Mouse (Mus musculus) kidney, embryonic 15.5 days (tissue): ENCODE results near the gene Tiam2. TPM values are rescaled to one million over a fixed set of nuclear protein-coding genes. Genes with fewer than 3 reads are reported as not detected.

Experiments used
- ATAC-seq: fragments of 200-750 bp; cut with Nextera tagmentation; replicated peaks from 2 replicates; pipeline ENCODE4 v1.8.0; 2017; ENCODE audit warnings: moderate TSS enrichment; ENCODE audit not compliant: low FRiP score
- H3K27ac ChIP-seq: fragments of 300-500 bp; sonication (generic); 2 replicates; pipeline ENCODE4 v1.5.1; 2015; ENCODE audit warnings: mild to moderate bottlenecking, inconsistent platforms
- H3K27me3 ChIP-seq: fragments of 300-500 bp; sonication (generic); 2 replicates; pipeline ENCODE4 v1.6.1; 2015; ENCODE audit warnings: inconsistent platforms
- H3K36me3 ChIP-seq: fragments of 300-500 bp; sonication (generic); 2 replicates; pipeline ENCODE4 v1.6.1; 2015; ENCODE audit warnings: inconsistent platforms
- H3K4me1 ChIP-seq: fragments of 300-500 bp; sonication (generic); 2 replicates; pipeline ENCODE4 v1.6.1; 2015; ENCODE audit warnings: inconsistent platforms
- H3K4me2 ChIP-seq: fragments of 300-500 bp; sonication (generic); 2 replicates; pipeline ENCODE4 v1.6.1; 2015; ENCODE audit warnings: moderate library complexity, mild to moderate bottlenecking, inconsistent platforms
- H3K4me3 ChIP-seq: fragments of 300-500 bp; sonication (generic); replicated peaks from 2 replicates; pipeline ENCODE4 v1.5.1; 2015; ENCODE audit warnings: mild to moderate bottlenecking, inconsistent platforms
- H3K9ac ChIP-seq: fragments of 300-500 bp; sonication (generic); 2 replicates; pipeline ENCODE4 v1.6.1; 2015; ENCODE audit warnings: mild to moderate bottlenecking, inconsistent platforms
- H3K9me3 ChIP-seq: fragments of 300-500 bp; sonication (generic); replicated peaks from 2 replicates; pipeline ENCODE4 v1.6.1; 2016; ENCODE audit warnings: inconsistent platforms
- WGBS: fragments of 180-500 bp; shearing (Covaris S2); methylation state at CpG from one replicate; pipeline ENCODE4 v1.1.7; 2015; ENCODE audit warnings: mixed read lengths; 5-methylcytosine and 5-hydroxymethylcytosine counted together
- polyA plus RNA-seq: library from polyadenylated mRNA; unstranded; fragments of >200 nt; fragmentation: Nextera tagmentation; extraction: Ambion mirVana; gene quantifications from 2 replicates; pipeline ENCODE4 v1.2.1, GENCODE M21; 2015

Gene Tiam2
- polyA plus RNA-seq, 1 experiment from 2014 or later = 4.5 TPM

- no peak overlapping the region for H3K4me3 ChIP-seq
- no peaks in the 10 kb centered on the region for H3K36me3 ChIP-seq
- no peak overlapping the region for H3K9ac ChIP-seq
- no peak overlapping the region for H3K4me2 ChIP-seq
- no peaks in the 10 kb centered on the region for H3K27me3 ChIP-seq
- peaks cover 7% of the 10 kb centered on the region; the same call in 1 of the 2 replicates for H3K4me1 ChIP-seq
- no peak overlapping the region for H3K27ac ChIP-seq
- 72% methylated on average over 2 of the region's 2 CpGs for WGBS
- H3K9me3 ChIP-seq = no peaks in the 10 kb centered on the region
- ATAC-seq = no peak
These were observed 131.7 kb downstream of the Tiam2 start for GRCm38 (mm10) chr17:3457914-3458681.

- Histone ChIP-seq H3K4me2 (no peak overlapping the region), H3K9me3 (no peaks in the 10 kb centered on the region), H3K4me1 (no peaks in the 10 kb centered on the region), H3K36me3 (no peaks in the 10 kb centered on the region), H3K27me3 (no peaks in the 10 kb centered on the region), H3K9ac (no peak overlapping the region), H3K4me3 (no peak overlapping the region), H3K27ac (no peak overlapping the region)
- no peak for ATAC-seq
- WGBS = 74% methylated on average over 4 of the region's 4 CpGs
These were observed 139.5 kb downstream of the Tiam2 start for GRCm38 (mm10) chr17:3465861-3466260.

GRCm38 (mm10) chr17:3466681-3467080 lies 140.3 kb downstream of the Tiam2 start:
- Histone ChIP-seq H3K27ac (no peak overlapping the region), H3K9ac (no peak overlapping the region), H3K4me1 (no peaks in the 10 kb centered on the region), H3K4me3 (no peak overlapping the region), H3K36me3 (no peaks in the 10 kb centered on the region), H3K9me3 (no peaks in the 10 kb centered on the region), H3K4me2 (no peak overlapping the region), H3K27me3 (no peaks in the 10 kb centered on the region)
- WGBS = 86% methylated on average over 3 of the region's 3 CpGs
- ATAC-seq = no peak

GRCm38 (mm10) chr17:3467636-3468324 lies 141.4 kb downstream of the Tiam2 start:
- H3K27me3 ChIP-seq = no peaks in the 10 kb centered on the region

GRCm38 (mm10) chr17:3472018-3472417 lies 145.6 kb downstream of the Tiam2 start:
- no peaks in the 10 kb centered on the region for H3K36me3 ChIP-seq
- WGBS = 89% methylated on average over 6 of the region's 6 CpGs
- no peak for ATAC-seq
- no peak overlapping the region for H3K4me2 ChIP-seq
- H3K9me3 ChIP-seq = no peaks in the 10 kb centered on the region
- H3K9ac ChIP-seq = no peak overlapping the region
- H3K27ac ChIP-seq = no peak overlapping the region
- no peaks in the 10 kb centered on the region for H3K27me3 ChIP-seq
- no peaks in the 10 kb centered on the region for H3K4me1 ChIP-seq
- H3K4me3 ChIP-seq = no peak overlapping the region

More at GRCm38 (mm10) chr17:3467636-3468324, 141.4 kb downstream of the Tiam2 start:
- no peak overlapping the region for H3K4me2 ChIP-seq
- H3K9ac ChIP-seq = no peak overlapping the region
- ATAC-seq = no peak
- H3K4me1 ChIP-seq = no peaks in the 10 kb centered on the region
- WGBS = 79% methylated on average over 8 of the region's 8 CpGs
- no peaks in the 10 kb centered on the region for H3K9me3 ChIP-seq
- no peak overlapping the region for H3K4me3 ChIP-seq
- no peaks in the 10 kb centered on the region for H3K36me3 ChIP-seq
- no peak overlapping the region for H3K27ac ChIP-seq

- no peak overlapping the region for H3K4me3 ChIP-seq
- 83% methylated on average over 2 of the region's 2 CpGs for WGBS
- H3K4me1 ChIP-seq = 0 out of 2 replicates have a peak, but pooled peaks cover 2% of the 10 kb centered on the region
These were observed 150.2 kb downstream of the Tiam2 start for GRCm38 (mm10) chr17:3476546-3476945.

GRCm38 (mm10) chr17:3481576-3482575 lies 155.5 kb downstream of the Tiam2 start:
- Histone ChIP-seq H3K9me3 (no peaks in the 10 kb centered on the region), H3K9ac (no peak overlapping the region), H3K27me3 (no peaks in the 10 kb centered on the region), H3K4me3 (no peak overlapping the region), H3K36me3 (no peaks in the 10 kb centered on the region), H3K4me2 (no peak overlapping the region), H3K27ac (no peak overlapping the region), H3K4me1 (0 out of 2 replicates have a peak, but pooled peaks cover 3% of the 10 kb centered on the region)
- no peak; the same call in 1 of the 2 replicates for ATAC-seq
- 60% methylated on average over 7 of the region's 7 CpGs for WGBS

More at GRCm38 (mm10) chr17:3476546-3476945, 150.2 kb downstream of the Tiam2 start:
- Histone ChIP-seq H3K9ac (no peak overlapping the region), H3K36me3 (no peaks in the 10 kb centered on the region), H3K4me2 (no peak overlapping the region), H3K27me3 (no peaks in the 10 kb centered on the region), H3K9me3 (no peaks in the 10 kb centered on the region), H3K27ac (no peak overlapping the region)
- no peak for ATAC-seq

GRCm38 (mm10) chr17:3483091-3483490 lies 156.7 kb downstream of the Tiam2 start:
- Histone ChIP-seq H3K4me1 (0 out of 2 replicates have a peak, but pooled peaks cover 3% of the 10 kb centered on the region), H3K9ac (no peak overlapping the region), H3K27ac (no peak overlapping the region), H3K36me3 (no peaks in the 10 kb centered on the region), H3K27me3 (no peaks in the 10 kb centered on the region), H3K9me3 (no peaks in the 10 kb centered on the region), H3K4me3 (no peak overlapping the region), H3K4me2 (no peak overlapping the region)
- 88% methylated on average over 8 of the region's 8 CpGs for WGBS
- ATAC-seq = no peak

GRCm38 (mm10) chr17:3485851-3486250 lies 159.5 kb downstream of the Tiam2 start:
- WGBS = 75% methylated on average over 7 of the region's 7 CpGs

GRCm38 (mm10) chr17:3487211-3487610 lies 160.8 kb downstream of the Tiam2 start:
- Histone ChIP-seq H3K27ac (no peak overlapping the region), H3K27me3 (no peaks in the 10 kb centered on the region), H3K4me2 (no peak overlapping the region), H3K4me1 (no peaks in the 10 kb centered on the region), H3K9me3 (no peaks in the 10 kb centered on the region), H3K36me3 (no peaks in the 10 kb centered on the region), H3K4me3 (no peak overlapping the region), H3K9ac (no peak overlapping the region)
- ATAC-seq = no peak
- 97% methylated on average over 4 of the region's 4 CpGs for WGBS

More at GRCm38 (mm10) chr17:3485851-3486250, 159.5 kb downstream of the Tiam2 start:
- H3K36me3 ChIP-seq = no peaks in the 10 kb centered on the region
- no peak for ATAC-seq
- no peaks in the 10 kb centered on the region for H3K27me3 ChIP-seq
- no peak overlapping the region for H3K9ac ChIP-seq
- H3K4me1 ChIP-seq = 0 out of 2 replicates have a peak, but pooled peaks cover 3% of the 10 kb centered on the region
- no peaks in the 10 kb centered on the region for H3K9me3 ChIP-seq
- no peak overlapping the region for H3K4me2 ChIP-seq
- no peak overlapping the region for H3K4me3 ChIP-seq
- no peak overlapping the region for H3K27ac ChIP-seq

- Histone ChIP-seq H3K4me2 (no peak overlapping the region), H3K4me1 (no peaks in the 10 kb centered on the region), H3K27ac (no peak overlapping the region), H3K36me3 (no peaks in the 10 kb centered on the region), H3K4me3 (no peak overlapping the region), H3K9ac (no peak overlapping the region), H3K9me3 (no peaks in the 10 kb centered on the region), H3K27me3 (no peaks in the 10 kb centered on the region)
- WGBS = 72% methylated on average over 12 of the region's 12 CpGs
- ATAC-seq = 0 out of 2 replicates have a peak, but pooled peaks have one; percentile 29
These were observed 161.6 kb downstream of the Tiam2 start for GRCm38 (mm10) chr17:3487721-3488601.
